Mouse (Mus musculus) large intestine, adult 2 months (tissue): ENCODE results near the gene Gabarapl1. TPM values are rescaled to one million over a fixed set of nuclear protein-coding genes. Genes with fewer than 3 reads are reported as not detected.
A peak's percentile ranks its signal among the peaks of the same experiment; 100 is the strongest.

Experiments used
- DNase-seq: peaks from one replicate; pipeline ENCODE4 v3.0.0-alpha.2; 2012; ENCODE audit warnings: low read depth, low spot score
- WGBS: fragments of 180-500 bp; shearing (Covaris S2); methylation state at CpG from one replicate; pipeline ENCODE4 v1.1.7; 2018; 5-methylcytosine and 5-hydroxymethylcytosine counted together
- polyA plus RNA-seq: library from polyadenylated mRNA; depleted of rRNA; stranded (reverse); fragments of >200 nt; gene quantifications from 2 replicates; pipeline ENCODE4 v1.2.3, GENCODE M21; 2012

The Gabarapl1 gene
- polyA plus RNA-seq, 1 experiment: 21.5 TPM

- 9% methylated on average over 9 of the region's 9 CpGs for WGBS
- no peak for DNase-seq
Observed at GRCm38 (mm10) chr6:129534057-129534456, 1.1 kb downstream of the Gabarapl1 start.

DNA sequence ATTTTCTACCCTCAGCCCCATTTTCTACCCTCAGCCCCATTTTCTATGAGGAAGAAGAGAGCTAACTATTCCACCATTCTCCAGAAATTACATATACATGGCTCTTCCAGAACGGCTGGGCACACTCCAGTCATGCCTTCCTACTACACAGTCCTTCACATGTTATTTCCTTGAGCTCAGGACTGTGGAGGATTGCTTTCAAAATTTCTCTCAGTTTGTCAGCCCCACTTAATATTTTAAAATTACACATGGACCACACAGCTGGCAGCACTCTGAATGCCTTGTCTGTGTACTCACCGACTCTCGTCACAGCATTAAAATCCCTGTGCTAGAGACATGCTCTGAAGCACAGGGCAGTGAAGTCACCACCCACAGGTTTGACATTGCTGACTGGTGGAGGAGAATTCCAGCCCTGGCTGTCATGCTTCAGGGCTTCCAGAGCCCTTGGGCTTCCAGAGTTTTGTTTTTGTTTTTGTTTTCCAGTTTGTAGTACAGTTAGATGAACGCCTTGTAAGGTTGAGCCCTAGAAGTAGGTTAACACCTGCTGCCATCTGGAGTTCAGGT lies 1.7 kb downstream of the Gabarapl1 start:
- WGBS: 57% methylated on average over 4 of the region's 4 CpGs

DNA sequence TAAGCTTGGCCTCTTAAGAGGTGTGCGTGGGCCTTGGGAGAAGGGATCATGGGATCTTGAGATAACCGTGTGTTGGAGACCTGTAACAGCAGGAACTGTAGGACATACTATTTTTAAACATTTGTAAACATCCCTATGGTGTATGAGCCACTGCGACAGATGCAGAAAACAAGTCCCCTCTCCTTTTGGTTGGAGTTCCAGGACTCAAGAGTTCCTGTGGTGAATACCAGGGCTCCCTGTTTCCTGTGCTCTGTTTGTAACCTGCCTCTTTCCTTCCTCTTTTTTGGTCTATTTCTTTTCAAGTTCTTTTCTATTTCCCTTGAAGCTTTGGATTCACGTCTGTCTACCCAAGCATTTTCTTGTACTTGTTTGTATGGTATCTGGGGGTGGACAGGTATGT lies 2.8 kb downstream of the Gabarapl1 start:
- WGBS: 59% methylated on average over 4 of the region's 4 CpGs
- no peak for DNase-seq

More for the DNA sequence above, 1.7 kb downstream of the Gabarapl1 start:
- DNase-seq: no peak

- DNase-seq: no peak
- WGBS: 84% methylated on average over 6 of the region's 6 CpGs
Observed at GRCm38 (mm10) chr6:129538555-129538954, 5.6 kb downstream of the Gabarapl1 start.

DNA sequence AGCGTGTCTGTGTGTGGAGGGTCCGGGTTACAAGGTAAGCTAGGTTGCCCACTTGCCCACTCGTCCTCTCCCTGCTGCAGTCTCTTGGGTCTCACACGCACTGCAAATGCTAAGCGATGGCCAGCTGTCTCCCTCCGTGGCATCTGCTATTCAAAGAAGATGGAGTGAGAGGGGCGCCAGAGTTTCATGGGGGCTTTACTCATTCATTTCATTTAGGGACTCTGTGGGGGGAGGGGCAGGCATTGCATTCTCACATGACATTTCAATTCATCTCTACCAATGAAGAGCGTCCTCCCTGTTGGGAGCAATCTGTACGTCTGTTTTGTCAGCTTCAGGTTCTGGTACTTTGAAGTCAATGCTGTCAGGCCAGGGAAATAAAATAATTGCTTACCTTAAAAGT lies 9.0 kb downstream of the Gabarapl1 start:
- DNase-seq: no peak
- WGBS: 90% methylated on average over 9 of the region's 9 CpGs

DNA sequence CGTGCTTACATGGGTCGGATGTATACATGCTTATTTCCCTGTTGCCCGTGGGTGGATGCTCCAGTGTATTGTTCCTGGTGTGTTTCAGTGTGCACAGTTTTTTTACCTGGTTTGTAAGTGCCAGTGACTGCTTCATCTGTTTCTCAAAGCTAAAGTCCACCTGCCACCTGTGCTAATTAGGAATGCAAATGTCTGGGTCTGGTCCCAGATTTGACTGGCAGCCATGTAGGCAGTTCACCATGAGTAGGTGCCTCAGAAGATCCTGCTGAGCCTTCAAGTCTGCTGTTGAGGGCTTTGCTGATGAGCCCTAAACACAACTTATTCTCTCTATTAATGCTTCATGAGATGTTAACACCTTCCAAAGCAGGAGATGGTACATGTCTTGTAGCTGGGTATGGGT lies 9.6 kb downstream of the Gabarapl1 start:
- WGBS: 70% methylated on average over 3 of the region's 3 CpGs
- DNase-seq: no peak

GRCm38 (mm10) chr6:129543709-129544606 lies 11.0 kb downstream of the Gabarapl1 start:
- no peak for DNase-seq
- 60% methylated on average over 6 of the region's 6 CpGs for WGBS

- DNase-seq: no peak
Observed at GRCm38 (mm10) chr6:129547277-129547676, 14.3 kb downstream of the Gabarapl1 start.

DNA sequence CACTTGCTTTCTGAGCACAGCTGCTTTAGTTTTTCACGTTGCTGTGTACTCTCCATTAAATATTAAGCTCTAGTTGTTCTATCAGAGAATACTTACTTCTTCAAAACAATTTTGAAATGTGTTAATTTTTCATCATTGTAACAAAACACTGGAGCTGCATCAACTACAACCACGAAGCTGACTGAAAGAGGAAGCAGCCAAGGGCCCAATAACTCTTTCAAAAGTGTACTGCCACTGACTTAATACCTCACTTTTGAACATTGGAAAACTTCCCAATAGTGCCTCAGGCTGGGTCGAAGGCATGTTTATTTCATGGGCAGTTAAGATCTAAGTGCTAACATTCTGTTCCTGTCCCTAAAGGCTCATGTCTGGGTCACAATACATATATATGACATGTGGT lies 15.0 kb downstream of the Gabarapl1 start:
- 50% methylated on average over 3 of the region's 3 CpGs for WGBS
- DNase-seq: no peak

More at GRCm38 (mm10) chr6:129547277-129547676, 14.3 kb downstream of the Gabarapl1 start:
- 84% methylated on average over 2 of the region's 2 CpGs for WGBS

DNA sequence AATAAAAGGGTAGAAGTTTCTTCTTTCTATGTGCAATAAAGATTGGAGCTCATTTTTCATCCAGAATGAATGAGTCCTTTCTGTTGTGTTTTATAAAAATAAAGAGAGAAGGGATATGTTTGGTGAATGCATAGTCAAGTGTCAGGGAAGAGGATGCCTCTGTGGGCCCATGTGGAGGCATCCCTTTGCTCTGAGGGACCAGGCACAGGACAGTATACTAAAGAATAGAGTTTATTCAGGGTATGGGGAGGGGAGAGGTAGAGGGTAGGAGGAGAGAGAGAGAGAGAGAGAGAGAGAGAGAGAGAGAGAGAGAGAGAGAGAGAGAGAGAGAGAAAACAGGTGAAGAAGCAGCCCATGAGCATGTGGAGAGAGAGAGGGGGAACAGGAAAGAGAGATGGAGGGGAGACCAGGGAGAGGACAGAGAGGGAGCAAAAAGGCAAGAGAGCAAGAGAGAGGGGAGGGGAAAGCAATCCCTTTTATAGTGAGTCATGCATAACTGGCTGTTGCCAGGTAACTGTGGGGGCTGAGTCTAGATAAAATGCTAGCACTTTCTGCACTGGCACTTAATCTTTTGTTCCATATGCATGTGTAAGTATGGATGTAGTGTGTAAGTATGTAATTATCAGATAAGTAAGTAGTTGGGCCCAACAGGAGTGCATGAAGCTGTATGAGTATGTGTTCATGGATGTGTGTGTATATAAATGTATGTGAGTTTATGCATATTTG lies 24.5 kb downstream of the Gabarapl1 start:
- DNase-seq: no peak

DNA sequence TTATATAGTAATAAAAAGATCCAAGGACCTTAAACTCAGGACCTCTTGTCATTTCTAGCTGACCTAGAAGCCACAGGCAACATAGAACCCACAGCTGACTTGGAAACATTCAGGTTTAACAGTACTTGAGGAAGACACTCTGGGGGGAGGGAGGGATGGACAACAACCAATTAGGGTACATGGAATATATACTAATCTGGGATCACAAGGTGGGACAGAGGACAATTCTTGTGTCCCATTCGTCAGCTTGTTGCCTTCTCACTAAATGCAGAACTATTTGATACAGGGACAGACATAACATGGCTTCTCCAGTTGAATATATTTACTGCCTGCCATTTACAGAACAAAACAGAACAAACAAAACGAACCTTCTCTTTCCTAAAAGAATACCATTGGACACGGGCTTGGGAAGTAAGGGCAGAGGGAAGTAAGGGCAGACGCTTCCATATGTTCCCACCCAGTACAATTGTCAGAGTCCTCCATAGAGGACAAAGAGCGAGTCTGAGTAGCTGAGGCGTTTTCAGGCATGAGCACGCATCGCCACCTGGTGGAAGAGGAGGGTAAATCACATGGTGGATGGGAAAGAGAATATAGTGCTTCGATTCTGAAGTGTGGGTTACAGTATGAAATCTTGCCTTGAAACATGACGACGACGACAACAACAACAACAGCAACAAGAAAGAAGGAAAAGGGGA lies 26.1 kb downstream of the Gabarapl1 start:
- DNase-seq: peak; percentile 48
- 12% methylated on average over 12 of the region's 12 CpGs for WGBS

- WGBS: 53% methylated on average over 4 of the region's 4 CpGs
- DNase-seq: no peak
Observed at GRCm38 (mm10) chr6:129559641-129560027, 26.7 kb downstream of the Gabarapl1 start.

DNA sequence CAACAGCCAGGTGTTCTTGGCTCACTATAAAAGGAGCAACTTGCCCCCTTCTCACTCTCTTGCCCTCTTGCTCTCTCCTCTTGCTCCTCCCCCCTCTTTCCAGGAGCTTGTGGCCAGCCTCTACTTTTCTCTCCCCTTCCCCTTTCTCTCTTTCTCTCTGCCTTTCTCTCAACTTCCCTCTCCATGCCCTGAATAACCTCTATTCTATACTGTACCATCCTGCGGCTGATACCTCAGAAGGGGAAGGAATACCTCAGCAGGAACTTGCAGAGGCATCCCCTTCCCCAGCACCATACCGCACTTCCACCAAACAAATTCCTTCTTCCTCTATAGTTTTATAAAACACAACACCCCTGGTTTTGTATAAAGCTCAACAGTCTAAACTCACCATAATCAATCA lies 32.3 kb downstream of the Gabarapl1 start:
- no peak for DNase-seq
- 69% methylated on average over 2 of the region's 2 CpGs for WGBS

GRCm38 (mm10) chr6:129575315-129575714 lies 42.4 kb downstream of the Gabarapl1 start:
- WGBS: 0% methylated on average over 2 of the region's 2 CpGs

GRCm38 (mm10) chr6:129577605-129578004 lies 44.6 kb downstream of the Gabarapl1 start, which contains the start of gene Klre1:
Gene Klre1, plus strand, starts transcription at chr6:129577905.
- 79% methylated on average over 8 of the region's 8 CpGs for WGBS
- no peak for DNase-seq

More at GRCm38 (mm10) chr6:129575315-129575714, 42.4 kb downstream of the Gabarapl1 start:
- no peak for DNase-seq

GRCm38 (mm10) chr6:129581274-129581673 lies 48.3 kb downstream of the Gabarapl1 start:
- WGBS: 55% methylated on average over 4 of the region's 4 CpGs
- no peak for DNase-seq

- 75% methylated on average over 4 of the region's 4 CpGs for WGBS
- DNase-seq: no peak
Observed at GRCm38 (mm10) chr6:129581896-129582295, 48.9 kb downstream of the Gabarapl1 start.

- DNase-seq: no peak
- 63% methylated on average over 3 of the region's 3 CpGs for WGBS
Observed at GRCm38 (mm10) chr6:129583014-129583413, 50.1 kb downstream of the Gabarapl1 start.

GRCm38 (mm10) chr6:129591508-129591907 lies 58.5 kb downstream of the Gabarapl1 start, which contains the start of gene Klrd1:
Gene Klrd1, plus strand, starts transcription at chr6:129591782.
- 59% methylated on average over 3 of the region's 3 CpGs for WGBS
- no peak for DNase-seq
